Comparison of ENCODE assay signal across 18 mouse cellular contexts in the genomic region with DNA sequence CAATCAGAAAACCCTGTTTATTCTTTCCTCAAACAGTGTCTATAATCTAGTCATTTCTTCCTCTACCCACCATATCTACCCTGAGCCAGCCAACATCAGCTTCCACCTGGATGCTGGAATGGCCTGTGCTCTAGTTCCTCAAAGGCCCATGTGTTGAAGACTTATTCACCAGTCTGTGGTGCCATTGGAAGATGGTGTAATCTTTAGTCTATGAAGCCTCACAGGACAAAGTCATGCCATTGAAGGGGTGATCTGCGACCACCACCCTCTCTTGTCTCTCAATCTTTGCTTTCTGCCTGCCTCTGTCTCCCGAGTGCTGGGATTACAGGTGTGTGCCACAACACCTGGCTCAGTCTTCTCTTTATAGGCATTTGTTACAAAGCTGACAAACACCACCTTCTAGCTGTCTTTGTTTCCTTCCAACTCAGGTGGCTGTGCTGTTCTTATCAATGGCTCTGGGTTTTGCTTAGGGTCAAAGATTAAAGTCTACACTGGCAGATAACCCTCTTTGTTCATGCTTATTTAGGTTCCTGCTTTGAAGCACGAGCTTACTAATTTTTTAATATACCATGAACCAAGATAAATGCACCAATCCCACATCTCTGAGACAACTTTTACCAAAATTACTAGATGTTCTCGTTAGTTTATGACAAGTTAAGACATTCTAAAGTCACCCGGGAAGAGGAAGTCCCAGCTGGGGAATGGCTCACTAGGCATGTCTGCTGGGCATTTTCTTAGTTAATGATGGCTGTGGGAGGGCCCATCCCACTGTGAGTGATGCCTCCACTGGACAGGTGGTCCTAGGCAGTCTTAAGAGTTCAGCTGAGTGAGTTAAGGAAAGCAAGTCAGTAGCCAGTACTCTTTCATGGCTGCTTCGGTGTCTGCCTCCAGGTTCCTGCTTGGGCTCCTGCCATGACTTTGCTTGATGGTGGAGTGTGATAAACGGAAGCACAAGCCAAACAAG.
"Had no signal": no experiment of that assay in that cellular context is flagged by ENCODE, and none has a peak within 500 bp of the region (broad histone marks: within the 10 kb centered on the region; RNA-seq: fewer than 3 reads in every experiment).

No protein-coding gene starts in this region.

- H3K9me3 ChIP-seq: midbrain, embryonic 10.5 days; midbrain, embryonic 12.5 days; neural tube, embryonic 13.5 days; neural tube, embryonic 15.5 days; stomach, embryonic 15.5 days had no signal

- H3K4me3 ChIP-seq: midbrain, embryonic 10.5 days; midbrain, embryonic 12.5 days; myocyte; neural tube, embryonic 13.5 days; neural tube, embryonic 15.5 days; stomach, embryonic 15.5 days had no signal

- H3K9ac ChIP-seq: liver, embryonic 14.5 days; lung, embryonic 14.5 days; midbrain, embryonic 12.5 days; neural tube, embryonic 13.5 days; neural tube, embryonic 15.5 days; stomach, embryonic 15.5 days had no signal

- H3K27ac ChIP-seq: liver, embryonic 14.5 days; midbrain, embryonic 10.5 days; midbrain, embryonic 12.5 days; neural tube, embryonic 13.5 days; neural tube, embryonic 15.5 days; stomach, embryonic 15.5 days; stomach, postnatal 0 days had no signal

- DNase-seq: lung, adult 18-20 months; lung, embryonic 14.5 days; lung, postnatal 10 days; lung, postnatal 4 days; midbrain, embryonic 14.5 days; right cerebral cortex, postnatal 14 days; thymus, adult 18-20 months; thymus, postnatal 25 days; thymus, postnatal 4 days had no signal

- H3K4me1 ChIP-seq: midbrain, embryonic 10.5 days; midbrain, embryonic 12.5 days; stomach, embryonic 15.5 days had no signal

- H3K36me3 ChIP-seq: midbrain, embryonic 10.5 days; midbrain, embryonic 12.5 days; neural tube, embryonic 13.5 days; neural tube, embryonic 15.5 days; stomach, embryonic 15.5 days had no signal

- ATAC-seq: midbrain, embryonic 16.5 days had no signal

- H3K27me3 ChIP-seq: midbrain, embryonic 12.5 days; neural tube, embryonic 13.5 days; neural tube, embryonic 15.5 days; stomach, embryonic 15.5 days had no signal

- H3K4me2 ChIP-seq: lung, embryonic 14.5 days; midbrain, embryonic 12.5 days; neural tube, embryonic 13.5 days; neural tube, embryonic 15.5 days; stomach, embryonic 15.5 days had no signal
